Mouse (Mus musculus): ENCODE measurements around the gene Srd5a2.

Srd5a2 gene

DNA sequence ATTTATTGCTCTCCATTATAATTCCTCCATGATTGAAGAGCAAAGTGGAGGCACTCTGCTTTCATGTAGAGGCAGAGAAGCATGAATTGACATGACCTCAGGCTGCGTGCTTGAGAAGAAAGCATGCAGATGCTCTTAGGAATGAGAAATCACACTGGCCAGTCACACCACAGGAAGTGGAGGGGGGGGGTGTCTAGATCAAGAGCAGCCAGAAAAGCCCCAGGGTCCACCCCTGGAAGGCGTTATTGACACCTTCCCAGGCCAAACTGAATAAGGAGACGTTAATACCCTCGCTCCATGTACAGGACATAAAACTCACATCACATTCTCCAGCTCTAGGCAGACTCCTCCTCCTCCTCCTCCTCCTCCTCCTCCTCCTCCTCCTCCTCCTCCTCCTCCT is 63.2 kb downstream of the Srd5a2 start:
- no peak for DNase-seq

DNA sequence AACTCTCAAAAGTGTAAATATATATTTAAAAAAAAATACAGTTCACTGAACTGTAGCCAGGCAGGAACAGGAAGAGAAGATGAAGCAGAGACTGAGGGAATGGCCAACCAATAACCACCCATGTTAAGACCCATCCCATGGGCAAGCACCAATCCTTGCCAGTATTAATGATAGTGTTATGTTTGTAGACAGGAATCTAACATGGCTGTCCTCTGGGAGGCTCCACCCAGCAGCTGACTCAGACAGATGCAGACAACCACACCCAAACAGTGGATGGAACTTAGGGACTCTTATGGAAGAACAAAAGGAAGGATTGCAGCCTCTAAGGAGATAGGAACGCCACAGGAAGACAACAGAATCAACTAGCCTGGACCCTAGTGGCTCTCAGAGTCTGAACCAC is 64.8 kb downstream of the Srd5a2 start:
- DNase-seq: no peak

DNA sequence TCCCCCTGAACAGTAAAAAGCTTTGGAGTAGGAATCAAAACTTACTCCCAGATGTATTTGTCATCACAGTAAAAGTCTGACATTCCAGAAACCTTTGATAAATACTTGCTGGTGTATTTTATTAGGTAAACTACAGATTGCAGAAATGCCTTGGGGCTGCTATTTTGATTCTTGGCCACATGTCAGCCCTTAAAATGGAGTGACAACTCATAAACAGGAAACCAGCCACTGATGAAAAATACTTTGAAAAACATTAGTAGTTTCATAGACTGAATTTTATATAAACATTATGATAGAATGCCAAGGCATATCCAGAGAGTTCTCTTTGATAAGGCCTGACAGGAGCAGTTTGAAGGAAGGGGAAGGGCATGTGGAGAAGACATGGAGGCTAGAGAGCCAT is 71.7 kb downstream of the Srd5a2 start:
- DNase-seq: no peak

GRCm38 (mm10) chr17:73972648-73973047 is 75.1 kb downstream of the Srd5a2 start:
- no peak for DNase-seq

GRCm38 (mm10) chr17:73971291-73971690 is 76.4 kb downstream of the Srd5a2 start:
- no peak for DNase-seq

DNA sequence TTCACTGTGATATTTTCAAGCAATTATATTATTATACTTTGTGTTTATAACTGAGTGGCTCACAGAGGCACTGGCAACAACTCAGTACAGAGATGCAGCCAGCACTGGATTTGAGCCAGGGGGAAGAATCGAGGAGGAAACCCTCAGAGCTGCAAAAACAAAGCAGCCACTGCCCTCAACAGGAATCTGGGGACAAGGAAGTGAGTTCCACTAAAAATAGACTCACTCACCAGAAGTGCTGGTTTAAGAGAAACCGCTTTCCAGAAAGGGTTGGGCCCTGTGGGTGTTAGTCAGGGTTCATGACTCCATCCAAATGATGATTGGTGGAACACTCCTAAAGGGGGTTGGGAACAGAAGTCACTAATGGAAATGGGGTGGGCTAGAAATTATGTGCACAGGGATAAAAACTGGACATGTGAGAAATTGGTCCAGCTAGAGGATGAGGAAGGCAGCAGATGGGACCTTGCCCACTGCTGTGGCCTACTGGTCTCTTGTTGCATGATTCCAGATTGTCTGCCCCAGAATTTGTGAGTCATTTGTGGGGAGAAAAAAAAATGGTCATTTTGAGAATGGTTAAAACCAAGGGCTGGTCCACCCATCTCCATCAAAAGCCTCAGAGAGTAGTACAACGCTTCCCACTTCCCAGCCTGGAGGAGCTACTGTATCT is 77.2 kb downstream of the Srd5a2 start:
- no peak for DNase-seq
